Mouse (Mus musculus): ENCODE data around the gene Mcm6. TPM values are rescaled to one million over a fixed set of nuclear protein-coding genes. Genes with fewer than 3 reads are reported as not detected.

Mcm6 gene
- polyA plus RNA-seq, 1 experiment from 2014 or later, result 93.8 TPM

DNA sequence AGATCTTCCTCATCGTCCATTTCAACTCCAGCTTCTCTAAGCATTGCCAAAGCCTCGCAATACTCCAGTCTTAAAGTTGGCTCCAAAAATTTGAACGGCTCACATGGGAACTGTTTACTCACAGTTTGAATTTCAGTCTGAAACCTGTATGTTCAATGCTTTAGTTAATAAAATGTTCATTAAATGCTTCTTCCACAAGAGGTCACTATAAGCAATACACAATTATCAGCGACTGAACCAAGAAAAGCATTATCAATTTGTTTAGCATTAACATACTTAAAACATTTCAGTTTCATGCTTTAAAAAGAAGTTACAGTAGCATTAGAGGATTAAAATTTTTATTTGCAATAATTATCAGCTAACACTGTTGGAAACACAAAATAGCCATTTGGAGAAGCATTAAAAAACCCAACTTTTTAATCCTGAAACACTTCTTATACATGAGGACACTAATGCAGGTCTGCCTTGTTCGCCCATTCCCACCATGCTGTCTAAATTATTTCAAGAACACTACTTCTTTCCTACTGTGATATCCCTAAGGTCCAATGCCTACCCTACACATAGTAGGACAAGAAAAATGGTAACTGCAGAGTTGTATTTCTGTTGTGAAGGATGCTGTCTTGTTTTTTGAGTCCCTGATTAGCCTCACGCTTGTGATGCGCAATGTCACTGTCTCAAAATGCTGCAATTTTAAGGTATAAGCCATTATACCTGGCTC, 12.8 kb upstream of the Mcm6 start:
- no peak overlapping the region for H3K27ac ChIP-seq
- H3K27me3 ChIP-seq, result no peaks in the 10 kb centered on the region
- no peak for ATAC-seq
- no peak overlapping the region for H3K4me2 ChIP-seq (replicated peaks)
- 75% methylated on average over 7 of the region's 7 CpGs for WGBS
- H3K4me1 ChIP-seq (replicated peaks), result no peaks in the 10 kb centered on the region
- H3K4me3 ChIP-seq (replicated peaks), result no peak overlapping the region
- H3K9me3 ChIP-seq, result no peaks in the 10 kb centered on the region
- H3K36me3 ChIP-seq, result peaks cover 14% of the 10 kb centered on the region
- no peak overlapping the region for H3K9ac ChIP-seq (replicated peaks)

DNA sequence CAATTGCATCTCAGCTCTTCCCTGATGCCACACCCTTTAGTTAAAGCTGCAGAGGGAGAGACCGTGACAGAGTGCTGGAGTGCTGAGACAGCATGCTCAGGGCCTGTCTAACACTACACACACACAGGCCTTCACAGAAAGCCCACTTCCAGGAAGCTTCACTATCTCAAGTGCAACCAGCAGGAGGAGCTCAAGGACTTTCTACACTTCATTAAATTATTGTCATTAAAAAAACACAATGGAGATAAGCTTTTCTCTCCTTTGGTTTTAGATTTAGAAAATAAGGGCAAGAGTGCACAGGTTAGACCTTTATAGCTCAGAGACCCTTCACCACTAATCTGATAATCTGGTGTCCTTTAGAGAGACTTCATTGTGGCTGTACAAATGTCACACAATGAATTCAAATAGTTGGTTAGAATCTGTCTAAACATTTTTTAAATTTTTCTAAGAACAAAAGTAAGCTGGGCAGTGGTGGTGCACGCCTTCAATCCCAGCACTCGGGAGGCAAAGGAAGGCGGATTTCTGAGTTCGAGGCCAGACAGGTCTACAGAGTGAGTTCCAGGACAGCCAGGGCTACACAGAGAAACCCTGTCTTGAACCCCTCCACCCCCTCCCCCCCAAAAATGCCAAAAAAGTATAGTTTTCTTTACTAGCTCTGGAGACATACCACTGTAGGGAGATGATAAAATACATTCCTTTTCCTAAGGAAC, 9.4 kb upstream of the Mcm6 start:
- H3K4me3 ChIP-seq (replicated peaks), result no peak overlapping the region
- no peak overlapping the region for H3K9ac ChIP-seq (replicated peaks)
- WGBS, result 43% methylated on average over 5 of the region's 5 CpGs
- no peak overlapping the region for H3K4me2 ChIP-seq (replicated peaks)
- H3K27ac ChIP-seq, result no peak overlapping the region
- no peaks in the 10 kb centered on the region for H3K27me3 ChIP-seq
- ATAC-seq, result peak; percentile 85
- H3K4me1 ChIP-seq (replicated peaks), result no peaks in the 10 kb centered on the region
- H3K36me3 ChIP-seq, result peaks cover 17% of the 10 kb centered on the region
- H3K9me3 ChIP-seq, result no peaks in the 10 kb centered on the region

DNA sequence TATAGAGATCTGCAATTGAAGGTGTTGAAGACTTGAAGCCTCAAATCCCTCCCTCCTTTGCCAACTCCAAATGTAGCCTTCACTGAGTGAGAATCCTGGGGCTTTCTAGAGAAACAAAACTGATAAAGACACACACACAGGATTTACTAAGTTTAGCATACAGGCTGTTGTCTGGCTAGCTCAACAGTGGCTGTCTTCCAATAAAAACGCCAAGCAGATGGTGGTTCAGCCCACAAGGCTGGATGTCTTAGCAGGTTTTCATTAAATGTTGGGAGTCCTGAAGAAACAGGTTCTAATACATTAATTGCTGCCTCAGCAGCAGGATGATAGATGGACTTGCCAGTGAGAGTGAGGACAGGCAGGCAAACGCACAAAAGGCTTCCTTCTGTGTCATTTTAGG, 1.1 kb upstream of the Mcm6 start:
- Histone ChIP-seq H3K27ac (no peak overlapping the region), H3K36me3 (peaks cover 25% of the 10 kb centered on the region), H3K9ac (replicated peaks) (no peak overlapping the region), H3K9me3 (no peaks in the 10 kb centered on the region), H3K4me2 (replicated peaks) (no peak overlapping the region), H3K27me3 (no peaks in the 10 kb centered on the region), H3K4me3 (replicated peaks) (no peak overlapping the region), H3K4me1 (replicated peaks) (peaks cover 23% of the 10 kb centered on the region)
- 74% methylated on average over 2 of the region's 2 CpGs for WGBS
- no peak for ATAC-seq

DNA sequence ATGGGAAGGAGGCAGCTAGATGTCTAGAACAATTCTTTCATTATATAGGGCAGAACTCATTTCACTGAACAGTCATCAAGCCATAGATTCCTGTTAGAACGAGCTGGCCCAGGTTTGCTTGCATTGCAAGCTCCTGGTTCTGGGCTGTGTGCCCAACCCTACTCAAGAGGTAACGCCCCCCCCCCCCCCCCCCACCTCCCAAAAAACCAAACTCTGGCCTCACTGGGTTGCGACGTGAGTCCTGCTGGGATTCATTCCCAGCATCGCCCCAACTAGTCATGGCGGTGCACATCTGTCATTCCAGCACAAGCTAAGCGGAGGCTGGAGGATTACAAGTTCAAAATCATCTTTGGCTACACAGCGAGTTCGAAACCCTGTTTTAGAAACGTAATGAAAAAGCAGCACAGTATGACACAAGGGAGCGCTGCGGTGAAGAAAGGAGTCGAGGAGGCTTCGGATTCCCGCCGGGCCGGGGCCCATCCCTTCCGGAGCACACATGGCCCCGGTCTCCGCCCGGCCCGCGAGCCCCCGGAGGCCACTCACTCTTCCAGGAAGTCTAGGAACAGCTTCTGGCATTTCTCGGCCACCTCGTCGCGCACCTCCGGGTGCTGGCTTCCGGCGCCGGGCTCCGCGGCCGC, 429 bp downstream of the Mcm6 start:
- peak overlapping the region; percentile 64 for H3K9ac ChIP-seq (replicated peaks)
- no peaks in the 10 kb centered on the region for H3K9me3 ChIP-seq
- H3K4me2 ChIP-seq (replicated peaks), result peak overlapping the region; percentile 79
- H3K4me1 ChIP-seq (replicated peaks), result peaks cover 23% of the 10 kb centered on the region
- H3K36me3 ChIP-seq, result peaks cover 20% of the 10 kb centered on the region
- no peaks in the 10 kb centered on the region for H3K27me3 ChIP-seq
- WGBS, result under 1% methylated on average over 35 of the region's 35 CpGs
- H3K4me3 ChIP-seq (replicated peaks), result peak overlapping the region; percentile 62
- peak; percentile 87 for ATAC-seq
- H3K27ac ChIP-seq, result peak overlapping the region; percentile 49; the same call in 1 of the 2 replicates

DNA sequence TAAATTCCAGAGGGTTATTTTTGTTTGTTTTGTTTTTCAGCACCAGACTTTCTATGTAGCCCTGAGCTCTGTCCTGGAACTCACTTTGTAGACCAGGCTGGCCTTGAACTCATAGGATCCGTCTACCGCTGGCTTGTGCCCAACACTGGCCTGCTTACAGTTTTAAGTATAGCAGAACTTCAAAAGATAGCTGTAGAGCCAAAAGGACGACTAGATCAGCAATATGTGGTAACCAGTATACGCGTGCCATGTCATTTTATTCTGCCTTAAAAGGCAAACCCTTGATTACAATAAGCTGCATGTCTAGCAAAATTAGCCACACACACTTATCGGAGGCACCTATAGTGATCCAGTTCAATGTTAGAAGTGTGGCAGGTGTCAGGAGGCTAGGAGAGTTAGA, 1.2 kb downstream of the Mcm6 start:
- Histone ChIP-seq H3K4me2 (replicated peaks) (peak overlapping the region; percentile 79), H3K27ac (no peak overlapping the region), H3K36me3 (peaks cover 25% of the 10 kb centered on the region), H3K9me3 (no peaks in the 10 kb centered on the region), H3K9ac (replicated peaks) (0 out of 2 replicates have a peak overlapping the region, but pooled peaks have one; percentile 64), H3K27me3 (no peaks in the 10 kb centered on the region), H3K4me1 (replicated peaks) (peaks cover 23% of the 10 kb centered on the region), H3K4me3 (replicated peaks) (peak overlapping the region; percentile 62)
- 67% methylated on average over 6 of the region's 6 CpGs for WGBS
- ATAC-seq, result no peak

DNA sequence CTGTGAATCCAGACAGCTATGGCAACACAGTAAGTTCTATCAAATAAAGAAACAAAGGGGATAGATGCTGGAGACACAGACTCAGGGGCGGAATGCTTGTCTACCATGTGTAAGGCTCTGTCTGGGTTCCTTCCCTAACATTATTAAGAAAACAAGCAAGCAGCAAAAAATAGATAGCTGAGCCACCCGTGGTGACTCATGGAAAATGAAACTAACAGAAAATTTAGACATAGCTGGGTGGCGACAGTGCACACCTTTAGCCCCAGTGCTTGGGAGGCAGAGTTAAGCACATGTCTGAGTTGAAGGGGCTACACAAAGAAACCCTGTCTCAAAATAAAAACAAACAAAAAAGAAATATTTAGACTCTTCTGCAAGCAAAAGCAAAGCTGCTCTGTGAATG, 2.0 kb downstream of the Mcm6 start:
- no peak for ATAC-seq
- Histone ChIP-seq H3K4me1 (replicated peaks) (peaks cover 23% of the 10 kb centered on the region), H3K9me3 (no peaks in the 10 kb centered on the region), H3K27me3 (no peaks in the 10 kb centered on the region), H3K27ac (no peak overlapping the region), H3K4me2 (replicated peaks) (peak overlapping the region; percentile 79), H3K4me3 (replicated peaks) (no peak overlapping the region; the same call in 1 of the 2 replicates), H3K36me3 (peaks cover 23% of the 10 kb centered on the region), H3K9ac (replicated peaks) (0 out of 2 replicates have a peak overlapping the region, but pooled peaks have one; percentile 7)
- 62% methylated on average over 3 of the region's 3 CpGs for WGBS

DNA sequence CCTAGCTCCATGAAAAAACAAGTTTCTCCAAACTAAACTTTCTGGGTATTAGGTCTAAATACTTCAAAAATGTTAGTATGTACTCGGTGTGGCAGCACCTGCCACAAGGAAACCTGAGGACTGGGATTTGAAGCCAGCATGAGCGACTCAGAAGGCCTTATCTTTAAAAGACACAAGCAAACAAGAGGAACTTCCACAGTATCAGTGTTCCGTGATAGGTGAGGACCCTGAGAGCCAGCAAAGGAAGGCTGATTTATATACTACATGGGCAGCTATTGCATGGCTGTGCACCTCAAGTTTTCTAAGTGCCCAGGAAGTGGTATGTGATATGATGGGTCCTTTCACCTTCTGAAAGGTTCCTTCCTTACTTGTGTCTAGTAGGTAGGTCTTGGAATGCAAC, 6.4 kb downstream of the Mcm6 start:
- H3K4me1 ChIP-seq (replicated peaks), result peaks cover 7% of the 10 kb centered on the region
- ATAC-seq, result no peak
- WGBS, result 92% methylated on average over 3 of the region's 3 CpGs
- H3K9ac ChIP-seq (replicated peaks), result no peak overlapping the region
- no peak overlapping the region for H3K4me3 ChIP-seq (replicated peaks)
- no peaks in the 10 kb centered on the region for H3K9me3 ChIP-seq
- no peak overlapping the region for H3K27ac ChIP-seq
- H3K27me3 ChIP-seq, result no peaks in the 10 kb centered on the region
- H3K36me3 ChIP-seq, result peaks cover 41% of the 10 kb centered on the region
- no peak overlapping the region for H3K4me2 ChIP-seq (replicated peaks)

DNA sequence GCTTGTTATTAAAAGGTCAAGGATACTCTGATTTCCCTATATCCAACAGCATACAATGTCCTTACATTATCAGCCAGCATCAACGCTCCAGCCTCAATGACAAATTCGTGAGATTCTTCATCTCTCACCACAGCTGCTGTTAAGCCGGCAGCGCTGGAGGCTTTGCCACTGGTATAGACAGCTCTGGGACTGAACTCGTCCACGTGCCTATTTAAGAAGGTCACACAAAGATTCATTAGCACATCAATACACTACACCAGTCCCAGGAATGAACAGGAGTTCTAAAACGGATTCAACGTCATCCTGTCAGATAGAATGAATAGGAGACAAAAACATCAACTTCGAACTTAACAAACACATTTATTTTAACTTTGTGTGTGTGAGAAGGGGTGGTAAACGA, 15.2 kb downstream of the Mcm6 start:
- H3K9me3 ChIP-seq, result no peaks in the 10 kb centered on the region
- no peak overlapping the region for H3K4me2 ChIP-seq (replicated peaks)
- no peak overlapping the region for H3K4me3 ChIP-seq (replicated peaks)
- 18% methylated on average over 10 of the region's 10 CpGs for WGBS
- no peak overlapping the region for H3K9ac ChIP-seq (replicated peaks)
- H3K4me1 ChIP-seq (replicated peaks), result peaks cover 4% of the 10 kb centered on the region; the same call in 1 of the 2 replicates
- peaks cover 6% of the 10 kb centered on the region; the same call in 1 of the 2 replicates for H3K27me3 ChIP-seq
- peaks cover 51% of the 10 kb centered on the region for H3K36me3 ChIP-seq
- no peak overlapping the region for H3K27ac ChIP-seq
- ATAC-seq, result peak; percentile 69

DNA sequence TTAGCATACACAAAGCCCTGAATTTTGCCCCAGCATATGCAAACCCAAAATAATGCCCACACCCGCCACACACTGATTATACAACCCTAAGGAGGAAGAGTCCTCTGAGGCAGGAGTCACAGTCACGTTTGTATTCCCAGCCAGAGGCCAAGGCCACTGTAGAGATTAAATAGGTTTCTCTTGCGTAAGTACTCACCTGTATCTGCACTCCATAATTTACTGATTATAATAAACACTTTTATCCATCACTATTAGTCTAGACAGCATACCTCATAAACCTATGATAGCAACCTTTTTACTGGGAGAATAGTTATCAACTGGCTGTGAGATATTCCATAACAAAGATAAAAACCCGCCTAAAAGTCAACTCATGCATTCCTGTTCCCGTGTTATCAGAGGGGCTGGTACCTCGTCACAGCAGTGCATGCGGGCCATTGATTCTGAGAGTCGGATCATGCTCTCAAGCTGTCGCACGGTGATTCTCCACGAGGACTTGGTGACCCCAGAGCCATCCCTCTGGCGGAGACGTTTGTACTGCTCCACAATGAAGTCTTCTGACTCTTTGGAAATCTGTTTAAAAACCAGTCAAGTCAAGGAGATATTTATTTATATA, 21.6 kb downstream of the Mcm6 start:
- Histone ChIP-seq H3K4me1 (replicated peaks) (no peaks in the 10 kb centered on the region), H3K9ac (replicated peaks) (no peak overlapping the region), H3K4me2 (replicated peaks) (no peak overlapping the region), H3K27ac (no peak overlapping the region), H3K36me3 (peaks cover 66% of the 10 kb centered on the region), H3K4me3 (replicated peaks) (no peak overlapping the region), H3K27me3 (no peaks in the 10 kb centered on the region), H3K9me3 (no peaks in the 10 kb centered on the region)
- no peak for ATAC-seq
- 93% methylated on average over 13 of the region's 13 CpGs for WGBS

DNA sequence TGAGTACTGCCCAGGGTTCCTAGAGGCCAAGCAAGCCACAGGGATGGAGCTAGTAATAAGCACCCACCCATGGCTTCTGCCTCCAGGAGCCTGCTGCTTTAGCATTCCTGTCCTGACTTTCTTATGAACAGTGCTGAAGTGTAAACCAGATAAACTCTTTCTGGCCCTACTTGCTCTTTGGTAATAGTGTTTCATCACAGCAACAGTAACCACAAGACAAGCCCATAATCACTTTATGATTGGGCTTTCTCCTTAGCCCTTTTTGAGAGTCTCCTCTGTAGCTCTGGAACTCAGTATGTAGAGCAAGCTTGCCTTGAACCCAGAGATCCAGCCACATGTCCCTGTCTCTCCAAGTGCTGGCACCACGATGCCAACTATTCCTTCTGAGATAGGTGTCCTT, 29.2 kb downstream of the Mcm6 start:
- no peaks in the 10 kb centered on the region for H3K27me3 ChIP-seq
- no peak overlapping the region for H3K27ac ChIP-seq
- no peak for ATAC-seq
- H3K4me1 ChIP-seq (replicated peaks), result no peaks in the 10 kb centered on the region
- no peak overlapping the region for H3K4me2 ChIP-seq (replicated peaks)
- no peak overlapping the region for H3K4me3 ChIP-seq (replicated peaks)
- H3K9me3 ChIP-seq, result no peaks in the 10 kb centered on the region
- no peak overlapping the region for H3K9ac ChIP-seq (replicated peaks)
- 97% methylated on average over 1 of the region's 1 CpGs for WGBS
- peaks cover 45% of the 10 kb centered on the region for H3K36me3 ChIP-seq

DNA sequence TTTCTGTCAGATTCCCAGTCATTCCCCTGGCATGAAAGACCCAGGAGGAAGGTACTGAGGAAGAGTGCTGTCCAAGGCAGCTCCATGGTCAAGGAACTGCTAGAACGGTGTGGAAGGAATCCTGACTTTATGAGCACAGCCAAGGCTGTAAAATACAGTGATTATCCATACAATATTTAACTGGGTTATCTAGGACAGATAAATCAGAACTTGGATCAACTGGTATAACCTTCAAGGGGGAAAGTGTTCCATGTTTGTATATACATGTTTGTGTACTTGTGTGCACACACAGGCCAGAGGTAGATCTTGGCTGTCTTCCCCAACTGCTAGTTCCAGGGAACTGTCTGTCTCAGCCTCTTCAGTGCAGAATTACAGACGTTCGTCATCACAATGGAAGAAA, 31.2 kb downstream of the Mcm6 start, which contains the start of gene Lct:
TSS of gene Lct (minus strand) at position 101 of the 400 bp plus-strand sequence.
- Histone ChIP-seq H3K27ac (no peak within 1 kb of the TSS), H3K4me2 (replicated peaks) (no peak within 1 kb of the TSS), H3K4me1 (replicated peaks) (no peaks in the 10 kb centered on the region), H3K9ac (replicated peaks) (no peak within 1 kb of the TSS), H3K36me3 (peaks cover 26% of the 10 kb centered on the region), H3K27me3 (no peaks in the 10 kb centered on the region), H3K9me3 (no peaks in the 10 kb centered on the region), H3K4me3 (replicated peaks) (no peak within 1 kb of the TSS)
- 91% methylated on average over 3 of the region's 3 CpGs for WGBS
- ATAC-seq, result no peak

DNA sequence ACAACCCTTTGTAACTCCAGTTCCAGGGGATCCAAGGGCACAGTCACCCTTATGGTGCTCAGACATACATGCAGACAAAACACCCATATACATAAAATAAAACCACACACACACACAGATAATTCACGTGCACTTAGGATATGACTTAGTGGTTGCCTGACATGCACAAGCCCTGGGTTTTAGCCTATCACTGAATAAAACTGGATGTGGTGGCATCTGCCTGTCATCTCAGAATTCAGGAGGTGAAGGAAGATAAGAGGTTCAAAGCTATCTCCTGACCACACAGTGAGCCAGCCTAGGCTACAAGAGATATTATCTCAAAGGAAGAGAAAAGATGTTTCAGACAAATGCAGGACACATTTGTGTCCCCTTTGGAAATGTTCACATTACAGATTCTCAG, 32.3 kb downstream of the Mcm6 start:
- H3K4me3 ChIP-seq (replicated peaks), result no peak overlapping the region
- H3K9me3 ChIP-seq, result no peaks in the 10 kb centered on the region
- no peak for ATAC-seq
- no peak overlapping the region for H3K9ac ChIP-seq (replicated peaks)
- 97% methylated on average over 1 of the region's 1 CpGs for WGBS
- H3K27me3 ChIP-seq, result no peaks in the 10 kb centered on the region
- no peak overlapping the region for H3K27ac ChIP-seq
- H3K4me1 ChIP-seq (replicated peaks), result no peaks in the 10 kb centered on the region
- peaks cover 17% of the 10 kb centered on the region for H3K36me3 ChIP-seq
- H3K4me2 ChIP-seq (replicated peaks), result no peak overlapping the region
